Mouse (Mus musculus) embryo, embryonic 10 days (tissue): ENCODE results near the gene Wdr31.
A peak's percentile ranks its signal among the peaks of the same experiment; 100 is the strongest.
"Not testable (repeated sequence)": the region's sequence is repeated elsewhere in the genome, so short reads cannot be mapped to it uniquely, and the experiment has no call there.

ENCODE experiments used
- DNase-seq: peaks from one replicate; pipeline ENCODE4 v3.0.0-alpha.2; 2015; ENCODE audit warnings: low spot score

Gene Wdr31

GRCm38 (mm10) chr4:62495946-62496345, 25.2 kb upstream of the Wdr31 start:
- DNase-seq: no peak

- no peak for DNase-seq
These were observed 23.5 kb upstream of the Wdr31 start for GRCm38 (mm10) chr4:62494230-62494629.

DNA sequence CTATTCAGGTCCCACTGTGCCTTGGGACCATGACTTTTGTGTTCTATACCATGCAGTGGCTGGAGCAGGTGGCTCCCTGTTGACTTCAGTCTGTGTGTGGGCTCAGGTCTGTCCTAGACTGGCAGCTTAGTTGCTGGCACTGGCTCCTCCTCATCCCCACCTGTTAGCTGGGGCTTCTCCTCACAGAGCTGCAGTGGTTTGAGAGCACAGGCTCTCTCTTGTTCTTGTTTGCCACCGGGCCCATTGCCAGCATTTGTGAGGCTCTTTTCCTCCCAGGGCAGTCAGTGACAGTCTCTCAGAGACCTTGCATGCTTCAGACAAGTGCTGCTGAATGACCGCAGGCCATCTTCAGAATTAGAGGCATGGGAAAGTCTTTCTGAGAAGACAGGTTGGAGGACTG, 22.0 kb upstream of the Wdr31 start:
- DNase-seq: no peak

- DNase-seq: no peak
These were observed 17.2 kb upstream of the Wdr31 start for GRCm38 (mm10) chr4:62487914-62488313.

- no peak for DNase-seq
These were observed 16.5 kb upstream of the Wdr31 start for GRCm38 (mm10) chr4:62487172-62487571.

DNA sequence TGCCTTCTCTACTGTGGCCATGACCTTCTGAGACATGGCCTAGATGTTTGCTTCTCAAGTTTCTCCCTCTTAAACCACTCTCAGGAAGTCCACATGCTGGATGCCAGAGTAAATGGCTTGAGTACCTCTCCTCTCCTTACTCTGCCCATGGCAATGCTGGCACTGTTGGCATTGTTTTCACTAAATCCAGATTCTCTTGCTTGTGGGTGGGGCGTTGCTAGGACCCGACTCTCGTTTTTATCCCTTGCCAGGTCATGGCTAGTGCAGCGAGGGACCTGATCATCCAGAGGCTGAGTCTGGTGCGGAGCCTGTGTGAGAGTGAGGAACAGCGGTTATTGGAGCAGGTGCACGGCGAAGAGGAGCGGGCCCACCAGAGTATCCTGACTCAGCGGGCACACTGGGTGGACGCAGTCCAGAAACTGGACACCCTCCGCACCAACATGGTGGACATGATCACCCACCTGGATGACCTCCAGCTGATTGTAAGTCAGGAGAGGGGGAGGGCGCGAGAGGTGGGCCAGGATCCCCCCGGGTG, 15.5 kb upstream of the Wdr31 start:
- DNase-seq: no peak

GRCm38 (mm10) chr4:62485450-62486161, 14.9 kb upstream of the Wdr31 start:
- no peak for DNase-seq

- no peak for DNase-seq
These were observed 14.2 kb upstream of the Wdr31 start for GRCm38 (mm10) chr4:62484928-62485327.

- DNase-seq: no peak
These were observed 10.3 kb upstream of the Wdr31 start for GRCm38 (mm10) chr4:62480709-62481605.

DNA sequence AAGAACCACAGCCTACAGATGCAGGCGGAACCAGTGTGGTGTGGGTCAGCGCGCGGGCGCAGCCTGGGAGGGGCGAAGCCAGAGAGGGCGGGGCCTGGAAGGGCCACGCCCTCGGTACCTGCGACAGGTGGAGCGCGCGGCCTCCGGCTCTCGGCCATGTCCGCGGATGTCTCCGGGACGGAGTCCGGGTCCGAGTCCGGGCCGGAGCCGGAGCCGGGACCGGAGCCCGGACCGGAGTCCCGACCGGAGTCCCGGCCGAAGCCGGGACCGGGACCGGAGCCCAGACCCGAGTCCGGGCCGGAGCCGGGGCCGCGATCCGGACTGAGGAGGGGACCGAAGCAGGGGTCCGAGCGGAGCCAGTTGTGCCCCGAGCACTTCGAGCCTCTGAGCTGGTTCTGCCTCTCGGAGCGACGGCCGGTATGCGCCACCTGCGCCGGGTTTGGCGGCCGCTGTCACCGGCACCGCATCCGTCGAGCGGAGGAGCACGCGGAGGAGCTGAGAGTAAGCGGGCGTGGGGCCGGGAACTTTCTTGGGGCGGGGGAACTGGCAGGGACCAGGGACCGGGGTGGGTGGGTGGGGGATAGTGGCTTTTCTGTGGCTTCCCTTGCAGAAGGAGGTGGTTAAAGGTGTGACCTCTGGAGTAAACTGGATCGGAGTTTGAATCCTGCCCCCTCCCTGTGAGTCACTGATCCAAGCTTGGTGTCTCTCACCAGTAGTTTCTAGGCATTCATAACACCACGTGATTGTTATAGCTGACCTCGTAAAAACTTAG, 9.4 kb upstream of the Wdr31 start, which contains the start of gene Bspry:
Bspry (plus strand) TSS at position 117 of the 772 bp plus-strand sequence.
- DNase-seq: peak; percentile 47

DNA sequence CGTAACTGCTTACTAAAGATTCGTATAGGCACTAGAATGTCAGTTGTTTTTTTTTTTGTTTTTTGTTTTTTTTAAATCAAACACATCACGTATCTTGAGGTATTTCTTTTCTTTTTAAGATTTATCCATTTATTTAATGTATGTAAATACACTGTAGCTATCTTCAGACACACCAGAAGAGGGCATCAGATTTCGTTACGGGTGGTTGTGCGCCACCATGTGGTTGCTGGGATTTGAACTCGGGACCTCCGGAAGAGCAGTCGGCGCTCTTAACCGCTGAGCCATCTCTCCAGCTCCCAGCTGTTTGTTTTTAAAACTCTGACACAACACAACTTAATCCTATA, 8.9 kb upstream of the Wdr31 start:
- DNase-seq: not testable (repeated sequence)

DNA sequence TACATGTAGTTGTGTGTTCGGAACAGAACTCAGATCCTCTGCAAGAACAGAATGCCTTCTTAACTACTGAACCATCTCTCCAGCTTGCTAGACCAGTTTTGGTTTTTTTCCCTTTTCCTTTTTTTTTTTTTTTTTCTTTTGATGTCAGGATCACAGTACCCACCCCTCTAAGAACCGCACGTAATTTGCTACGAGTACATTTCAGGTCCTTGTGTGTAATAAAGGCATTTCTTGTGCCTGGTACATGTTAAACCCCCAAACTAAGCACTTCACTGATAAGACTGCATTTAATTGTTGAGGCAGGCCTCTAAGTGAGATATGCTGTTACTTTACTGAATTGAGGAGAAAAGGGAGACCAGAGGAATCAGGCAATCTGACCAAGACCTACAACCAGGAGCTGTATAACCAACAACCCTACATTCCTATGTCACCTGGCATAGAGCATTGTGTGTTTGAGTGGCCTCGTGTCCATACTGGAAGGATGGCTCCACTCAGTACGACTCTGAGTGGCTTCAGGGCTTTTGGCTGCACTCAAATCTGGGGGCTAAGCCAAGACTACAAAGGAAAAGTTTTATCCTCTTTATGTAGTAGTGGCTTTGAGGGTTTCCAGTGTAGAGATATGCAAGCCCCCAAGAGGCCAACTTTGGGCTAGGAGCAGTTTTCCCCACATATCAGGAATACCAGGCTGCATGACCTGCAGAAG, 7.0 kb upstream of the Wdr31 start:
- DNase-seq: no peak

GRCm38 (mm10) chr4:62475793-62476192, 5.1 kb upstream of the Wdr31 start:
- no peak for DNase-seq

- no peak for DNase-seq
These were observed 4.4 kb upstream of the Wdr31 start for GRCm38 (mm10) chr4:62475131-62475530.

- no peak for DNase-seq
These were observed 1.4 kb upstream of the Wdr31 start for GRCm38 (mm10) chr4:62472071-62472470.

- no peak for DNase-seq
These were observed 2.5 kb downstream of the Wdr31 start for GRCm38 (mm10) chr4:62468158-62468557.

DNA sequence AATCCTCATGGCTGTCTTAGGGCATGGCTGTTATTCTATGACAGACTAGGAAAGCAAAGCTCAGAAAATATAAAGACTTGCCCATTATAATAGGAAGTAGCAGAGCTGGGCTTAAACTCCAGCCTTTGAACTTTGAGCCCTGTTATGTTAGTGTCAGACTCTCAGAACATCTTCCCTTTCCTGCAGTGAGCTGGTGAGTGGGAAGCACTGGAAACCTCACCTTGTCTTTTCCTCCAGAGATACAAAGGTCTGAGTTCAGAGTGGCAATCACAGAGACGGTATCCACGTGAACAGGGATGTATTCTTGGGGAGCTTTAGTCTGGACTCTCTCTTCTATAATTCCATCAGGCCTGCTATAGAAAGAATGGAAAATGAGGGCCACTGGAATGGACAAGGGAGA, 7.6 kb downstream of the Wdr31 start:
- DNase-seq: no peak

GRCm38 (mm10) chr4:62460348-62460747, 10.3 kb downstream of the Wdr31 start:
- no peak for DNase-seq

- no peak for DNase-seq
These were observed 11.6 kb downstream of the Wdr31 start for GRCm38 (mm10) chr4:62459081-62459480.

- peak; percentile 51 for DNase-seq
These were observed 15.7 kb downstream of the Wdr31 start for GRCm38 (mm10) chr4:62454995-62455394.

DNA sequence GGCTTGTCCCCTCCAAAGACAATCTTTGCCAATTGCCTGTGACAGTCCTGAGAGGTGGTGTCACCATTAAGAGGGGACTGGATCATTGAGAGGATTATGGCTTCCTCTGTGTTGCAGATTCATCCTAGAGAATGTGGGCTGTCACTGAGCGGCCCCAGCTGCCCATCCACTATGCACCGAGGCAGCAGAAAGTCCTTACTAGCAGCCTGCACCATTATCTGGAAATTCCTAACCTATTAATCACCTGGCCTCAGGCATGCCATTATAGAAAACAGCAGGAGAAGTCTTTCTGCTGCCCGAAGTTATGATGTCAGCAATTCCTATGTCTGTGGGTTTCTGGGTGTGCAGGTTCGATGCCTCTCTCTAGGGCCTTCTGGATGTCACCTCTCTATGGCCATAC, 29.7 kb downstream of the Wdr31 start:
- DNase-seq: no peak

GRCm38 (mm10) chr4:62440544-62440943, 30.2 kb downstream of the Wdr31 start:
- no peak for DNase-seq
